Mouse (Mus musculus): Measurements from ENCODE around the gene Olfr48. TPM values are rescaled to one million over a fixed set of nuclear protein-coding genes. Genes with fewer than 3 reads are reported as not detected.

The Olfr48 gene
- polyA plus RNA-seq (2021) = not detected

DNA sequence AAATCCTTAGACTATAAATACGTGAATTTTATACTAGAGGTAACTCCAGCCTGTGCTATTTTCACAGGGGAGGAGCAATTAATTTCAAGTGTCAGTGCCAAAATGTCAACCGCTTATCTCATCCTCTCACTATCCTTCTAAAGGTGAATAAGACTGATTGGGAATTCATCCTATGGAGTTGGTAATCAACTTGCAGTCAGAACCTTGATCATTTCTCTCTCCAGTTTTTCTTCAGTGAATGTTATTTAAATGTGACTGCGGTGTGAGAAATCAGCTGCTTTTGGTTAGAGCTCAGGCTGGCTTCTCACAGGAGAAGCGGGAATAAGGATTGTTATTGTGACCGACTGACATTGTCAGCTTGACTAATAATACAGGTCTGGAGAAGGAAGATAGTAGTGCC is at the start of gene Olfr48:
Olfr48 (minus strand) TSS at position 101 of the 400 bp plus-strand sequence.
- no peaks in the 10 kb centered on the region for H3K27me3 ChIP-seq
- in situ Hi-C loops (cut with MboI; ENCODE audit: low pct_unique_long_range_greater_than_20kb) = no loop called here
- ChIA-PET POLR2A (no interaction called here), CTCF (interaction anchor here (1.5 kb wide), 1 partner anchor 13 kb away, joined by 3 read pairs; no protein-coding TSS in a partner anchor)
- DNase-seq (ENCODE audit: low read depth, low spot score) (no peak), ATAC-seq (no peak)
- no peak for TF ChIP-seq CTCF (IDR thresholded peaks at IDR 0.05)

DNA sequence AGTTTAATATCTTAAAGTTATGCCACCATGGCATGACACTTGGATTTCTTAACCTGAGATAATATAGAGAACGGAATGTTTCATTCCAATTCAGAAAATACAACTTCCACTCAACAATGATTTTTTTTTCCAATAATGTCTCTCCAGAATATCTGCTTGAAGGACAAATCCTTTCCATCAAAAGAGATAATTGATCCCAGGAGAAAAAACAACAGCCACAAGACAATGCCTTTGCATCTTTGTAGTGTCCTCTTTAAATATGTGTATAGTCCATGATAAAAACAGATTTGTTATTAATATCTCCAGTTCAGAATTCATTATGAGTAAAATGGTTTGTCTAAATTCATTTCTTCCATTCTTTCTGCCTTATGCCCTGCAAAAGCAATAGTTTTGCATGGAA is 30.1 kb upstream of the Olfr48 start, which contains the start of gene Olfr1257:
Olfr1257 (plus strand) TSS at position 301 of the 400 bp plus-strand sequence.
- in situ Hi-C loops (cut with MboI; ENCODE audit: low pct_unique_long_range_greater_than_20kb) = no loop called here
- DNase-seq (ENCODE audit: low read depth, low spot score) = no peak
- CTCF ChIA-PET = no interaction called here
- POLR2A ChIA-PET = no interaction called here
- H3K27me3 ChIP-seq = no peaks in the 10 kb centered on the region
- ATAC-seq = no peak
- no peak for TF ChIP-seq CTCF (IDR thresholded peaks at IDR 0.05)

DNA sequence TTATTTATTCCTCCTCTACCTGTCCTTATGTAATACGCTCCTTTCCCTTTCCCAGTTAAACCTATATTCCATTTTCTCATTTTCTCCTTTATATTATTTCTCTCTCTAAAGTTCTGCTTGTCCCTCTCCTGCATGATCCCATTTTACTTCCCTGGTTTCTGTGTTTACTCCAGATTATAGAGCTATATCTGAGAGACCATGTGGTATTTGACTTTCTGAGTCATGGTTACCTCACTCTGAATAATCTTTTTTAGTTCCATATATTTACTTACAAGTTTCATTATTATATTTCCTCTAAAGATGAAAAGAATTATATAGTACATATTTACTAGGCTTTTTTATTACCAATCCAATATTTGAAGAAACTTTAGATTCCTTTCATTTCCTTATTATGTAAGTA is 1.2 kb upstream of the Olfr48 start:
- DNase-seq (ENCODE audit: low read depth, low spot score) (no peak), ATAC-seq (no peak)
- ChIA-PET POLR2A (no interaction called here), CTCF (interaction anchor here (1.5 kb wide), 1 partner anchor 12 kb away, joined by 3 read pairs; no protein-coding TSS in a partner anchor)
- H3K27me3 ChIP-seq = no peaks in the 10 kb centered on the region
- in situ Hi-C loops (cut with MboI; ENCODE audit: low pct_unique_long_range_greater_than_20kb) = no loop called here
- TF ChIP-seq CTCF (IDR thresholded peaks at IDR 0.05) = no peak

DNA sequence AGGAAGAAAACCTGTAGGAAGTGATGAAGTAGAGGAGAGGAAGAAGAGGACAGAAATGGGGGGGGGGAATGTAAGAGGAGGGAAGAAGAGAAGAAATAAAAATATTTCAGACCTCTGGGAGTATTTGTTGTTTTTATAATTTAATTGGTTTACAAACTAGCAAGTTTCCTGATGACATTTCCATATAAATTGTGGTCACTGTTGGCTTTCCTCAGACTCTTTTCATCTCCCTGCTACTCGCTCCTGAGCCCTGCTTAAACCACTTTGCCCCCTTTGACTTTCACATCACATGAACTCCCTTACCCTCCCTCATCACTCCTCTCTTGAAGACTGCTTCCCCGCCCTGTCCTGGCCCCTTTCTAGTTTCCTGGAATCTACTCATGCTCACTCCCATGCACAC is 6.5 kb downstream of the Olfr48 start, which contains the start of gene Olfr1256:
Olfr1256 (minus strand) TSS at position 101 of the 400 bp plus-strand sequence.
- in situ Hi-C loops (cut with MboI; ENCODE audit: low pct_unique_long_range_greater_than_20kb) = no loop called here
- ATAC-seq = no peak
- POLR2A ChIA-PET = no interaction called here
- no peak for DNase-seq (ENCODE audit: low read depth, low spot score)
- no peaks in the 10 kb centered on the region for H3K27me3 ChIP-seq
- TF ChIP-seq CTCF (IDR thresholded peaks at IDR 0.05) = no peak
- CTCF ChIA-PET = no interaction called here

DNA sequence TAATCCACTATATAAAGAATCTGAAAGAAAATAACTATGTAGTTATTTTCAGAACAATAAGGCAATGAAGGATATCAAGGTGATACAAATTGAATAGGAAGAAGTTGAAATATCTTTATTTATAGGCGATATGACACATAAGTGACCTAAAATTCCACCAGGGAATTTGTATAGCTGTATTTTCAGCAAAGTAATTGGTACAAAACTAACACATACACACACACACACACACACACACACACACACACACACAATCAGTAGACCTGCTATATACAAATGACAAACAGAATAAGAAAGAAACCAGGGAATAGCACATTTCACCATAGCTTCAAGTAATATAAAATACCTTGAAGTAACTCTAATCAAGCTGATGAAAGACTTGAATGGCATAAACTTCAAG is 27.8 kb downstream of the Olfr48 start:
- no peak for TF ChIP-seq CTCF (IDR thresholded peaks at IDR 0.05)
- ChIA-PET CTCF (interaction anchor here (1.4 kb wide), 1 partner anchor 9 kb away, joined by 3 read pairs; the partner anchor contains the start of gene Olfr1255), POLR2A (no interaction called here)
- no peaks in the 10 kb centered on the region for H3K27me3 ChIP-seq
- ATAC-seq = no peak
- in situ Hi-C loops (cut with MboI; ENCODE audit: low pct_unique_long_range_greater_than_20kb) = no loop called here
- no peak for DNase-seq (ENCODE audit: low read depth, low spot score)

DNA sequence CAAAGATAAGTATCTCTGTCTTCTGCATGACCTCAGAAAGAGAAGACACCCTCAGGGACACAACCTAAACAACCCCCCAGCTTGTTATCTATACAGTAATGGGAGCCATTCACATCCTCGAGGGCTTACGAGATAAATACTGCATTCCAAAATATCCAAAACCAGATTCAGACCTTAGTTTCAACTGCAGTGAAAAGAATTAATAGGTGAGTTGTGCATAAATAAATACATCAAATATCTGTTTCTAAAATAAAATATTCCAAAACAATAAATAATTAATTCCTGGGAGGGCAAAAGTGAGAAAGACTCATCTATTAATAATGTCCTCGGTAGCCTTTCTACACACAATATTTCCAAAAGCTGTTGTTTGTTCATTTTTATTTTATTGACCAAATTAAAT is 36.3 kb downstream of the Olfr48 start, which contains the start of gene Olfr1255:
Olfr1255 (plus strand) TSS at position 301 of the 400 bp plus-strand sequence.
- ATAC-seq (no peak), DNase-seq (ENCODE audit: low read depth, low spot score) (no peak)
- H3K27me3 ChIP-seq = peaks cover 5% of the 10 kb centered on the region
- TF ChIP-seq CTCF (IDR thresholded peaks at IDR 0.05) = no peak
- POLR2A ChIA-PET = no interaction called here
- in situ Hi-C loops (cut with MboI; ENCODE audit: low pct_unique_long_range_greater_than_20kb) = no loop called here
- CTCF ChIA-PET = interaction anchor here (1.2 kb wide), 1 partner anchor 9 kb away, joined by 3 read pairs; no protein-coding TSS in a partner anchor

DNA sequence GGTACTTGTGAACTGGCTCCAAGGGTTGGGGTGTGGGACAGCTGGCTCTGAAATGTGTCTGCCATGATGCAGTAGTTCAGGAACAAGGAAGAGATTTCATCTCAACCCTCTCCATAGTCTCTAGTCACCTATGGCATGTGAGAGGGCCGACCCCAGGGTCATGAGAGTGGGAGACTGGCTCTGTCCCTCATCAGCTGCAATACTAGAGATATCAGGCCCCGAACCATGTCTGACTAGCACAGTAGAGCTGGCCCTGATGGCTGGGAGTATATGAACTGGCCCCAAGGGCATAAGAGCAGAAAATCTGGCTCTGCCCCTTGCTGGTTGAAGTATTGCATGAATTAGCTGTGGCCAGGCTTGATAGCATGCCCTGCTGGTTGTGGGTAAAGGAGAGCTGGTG is 37.3 kb downstream of the Olfr48 start:
- in situ Hi-C loops (cut with MboI; ENCODE audit: low pct_unique_long_range_greater_than_20kb) = no loop called here
- DNase-seq (ENCODE audit: low read depth, low spot score) (no peak), ATAC-seq (no peak)
- CTCF ChIA-PET = no interaction called here
- TF ChIP-seq CTCF (IDR thresholded peaks at IDR 0.05) = no peak
- H3K27me3 ChIP-seq = peaks cover 5% of the 10 kb centered on the region
- POLR2A ChIA-PET = no interaction called here

DNA sequence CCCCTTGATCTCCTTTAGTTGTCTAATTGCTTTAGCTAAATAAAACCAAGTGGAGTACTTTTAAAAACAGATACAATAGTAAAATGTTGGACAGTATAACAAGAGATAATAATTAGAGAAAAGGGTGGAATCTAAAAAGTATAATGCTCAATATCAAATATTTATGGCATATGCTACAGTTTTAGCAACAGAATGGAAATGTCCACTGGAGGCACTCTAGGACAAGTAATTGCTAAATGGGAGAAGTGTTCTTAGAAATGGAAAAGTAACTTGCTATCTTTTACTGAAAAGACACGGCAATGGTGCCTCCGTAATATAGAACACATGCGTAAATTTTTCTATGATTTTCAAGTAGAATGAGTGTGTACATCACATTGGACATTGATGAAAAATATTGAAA is 48.4 kb downstream of the Olfr48 start:
- in situ Hi-C loops (cut with MboI; ENCODE audit: low pct_unique_long_range_greater_than_20kb) = no loop called here
- TF ChIP-seq CTCF (IDR thresholded peaks at IDR 0.05) = no peak
- POLR2A ChIA-PET = no interaction called here
- no peaks in the 10 kb centered on the region for H3K27me3 ChIP-seq
- ATAC-seq (no peak), DNase-seq (ENCODE audit: low read depth, low spot score) (no peak)
- CTCF ChIA-PET = no interaction called here

DNA sequence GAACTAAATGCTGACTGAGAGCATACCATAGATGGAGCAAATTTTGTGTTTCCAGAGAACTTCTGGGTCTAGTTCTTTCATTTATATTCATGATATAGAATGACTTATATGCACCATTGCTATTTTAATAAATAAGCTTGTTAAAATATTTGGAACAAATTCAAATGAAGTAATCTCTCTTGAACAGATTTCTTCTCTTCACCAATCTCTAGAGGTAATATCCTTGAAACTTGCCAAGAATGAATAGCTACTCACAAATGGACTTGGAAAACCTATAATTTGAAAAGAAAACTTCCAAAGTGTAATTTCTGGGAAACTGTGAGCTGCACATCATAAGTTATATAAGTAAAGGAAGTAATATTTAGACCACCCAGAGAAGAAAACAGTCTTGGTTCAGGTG is 54.5 kb downstream of the Olfr48 start, which contains the start of gene Olfr1254:
Olfr1254 (minus strand) TSS at position 101 of the 400 bp plus-strand sequence.
- ChIA-PET CTCF (no interaction called here), POLR2A (no interaction called here)
- no peak for DNase-seq (ENCODE audit: low read depth, low spot score)
- H3K27me3 ChIP-seq = no peaks in the 10 kb centered on the region
- in situ Hi-C loops (cut with MboI; ENCODE audit: low pct_unique_long_range_greater_than_20kb) = no loop called here
- ATAC-seq = no peak
- TF ChIP-seq CTCF (IDR thresholded peaks at IDR 0.05) = no peak

Other genes with a start within 250 kb of the Olfr48 start
- 0.09 TPM for gene Olfr1247, start 234.1 kb downstream of the Olfr48 start, polyA plus RNA-seq (2021)
- gene Olfr1248, start 230.0 kb downstream of the Olfr48 start, polyA plus RNA-seq (2021) = not detected
- gene Olfr1249, start 213.2 kb downstream of the Olfr48 start, polyA plus RNA-seq (2021) = not detected
- gene Olfr1250, start 186.7 kb downstream of the Olfr48 start, polyA plus RNA-seq (2021) = not detected
- not detected for gene Olfr1251, start 176.3 kb downstream of the Olfr48 start, polyA plus RNA-seq (2021)
- gene Olfr1252, start 123.2 kb downstream of the Olfr48 start, polyA plus RNA-seq (2021) = not detected
- gene Olfr1253, start 91.1 kb downstream of the Olfr48 start, polyA plus RNA-seq (2021) = not detected
- gene Olfr1254, start 54.6 kb downstream of the Olfr48 start, polyA plus RNA-seq (2021) = not detected
- not detected for gene Olfr1255, start 36.2 kb downstream of the Olfr48 start, polyA plus RNA-seq (2021)
- 0.01 TPM for gene Olfr1256, start 6.7 kb downstream of the Olfr48 start, polyA plus RNA-seq (2021)
- not detected for gene Olfr1257, start 30.2 kb upstream of the Olfr48 start, polyA plus RNA-seq (2021)
- gene Olfr1258, start 79.1 kb upstream of the Olfr48 start, polyA plus RNA-seq (2021) = not detected
- not detected for gene Olfr1259, start 100.5 kb upstream of the Olfr48 start, polyA plus RNA-seq (2021)
- 0.01 TPM for gene Olfr1260, start 126.1 kb upstream of the Olfr48 start, polyA plus RNA-seq (2021)
- gene Olfr1261, start 143.0 kb upstream of the Olfr48 start, polyA plus RNA-seq (2021) = not detected
- gene Olfr1262, start 151.9 kb upstream of the Olfr48 start, polyA plus RNA-seq (2021) = not detected
- not detected for gene Olfr1263, start 163.9 kb upstream of the Olfr48 start, polyA plus RNA-seq (2021)
- gene Olfr1264, start 177.4 kb upstream of the Olfr48 start, polyA plus RNA-seq (2021) = not detected
- 0.01 TPM for gene Olfr1265, start 187.1 kb upstream of the Olfr48 start, polyA plus RNA-seq (2021)
- not detected for gene Olfr140, start 215.4 kb upstream of the Olfr48 start, polyA plus RNA-seq (2021)